8 mouse cellular contexts compared by ENCODE assay signal in genomic region chr2:128312659-128313581, GRCm38 (mm10).
DNase-seq lines count a peak whose midpoint lies in the region; ATAC-seq and TF ChIP-seq lines count a peak whose summit lies in the region.

No protein-coding gene starts in this region.

- no peaks in the 10 kb centered on the region for H3K27me3 ChIP-seq in neural tube, embryonic 11.5 days (ENCODE audit: control insufficient read depth, insufficient read depth, low read length)
- no peaks in the 10 kb centered on the region for H3K27me3 ChIP-seq in heart, adult 2 months (ENCODE audit: control insufficient read depth, insufficient read depth, low read length)
- no peaks in the 10 kb centered on the region for H3K27me3 ChIP-seq in limb, embryonic 12.5 days

- WGBS in neural tube, embryonic 11.5 days, result 41% methylated on average over 12 of the region's 12 CpGs
- 44% methylated on average over 12 of the region's 12 CpGs for WGBS in heart, adult 2 months
- 48% methylated on average over 12 of the region's 12 CpGs for WGBS in limb, embryonic 12.5 days

- intact Hi-C loops in heart, adult 2 months (cut with DNase I), result loop anchor here (2.0 to 5.0 kb wide), 4 partner anchors 66 to 186 kb away; partner anchors contain the start of gene Bcl2l11

- peak overlapping the region; percentile 40 for H3K4me2 ChIP-seq in neural tube, embryonic 11.5 days (ENCODE audit: low read depth)
- peak overlapping the region; percentile 53 for H3K4me2 ChIP-seq in limb, embryonic 12.5 days

- no peaks in the 10 kb centered on the region for H3K79me2 ChIP-seq in heart, adult 2 months (replicated peaks; ENCODE audit: control insufficient read depth, insufficient read depth, low read length)

- DNase-seq in neural tube, embryonic 11.5 days (ENCODE audit: low spot score), result no peak
- no peak for DNase-seq in neural tube, embryonic 10.5 days (ENCODE audit: extremely low spot score, low spot score)
- DNase-seq in heart, adult 2 months, result peak; percentile 57 to 72
- DNase-seq in adrenal gland, postnatal 36 days, result no peak
- no peak for DNase-seq in thymus, postnatal 36 days
- DNase-seq in left cerebral cortex, adult 18-20 months (ENCODE audit: low spot score in 2 of 2), result no peak
- no peak for DNase-seq in kidney, postnatal 36 days

- no peak overlapping the region for H3K27ac ChIP-seq in neural tube, embryonic 11.5 days (ENCODE audit: low read depth, low read length)
- peak overlapping the region; percentile 34 for H3K27ac ChIP-seq in heart, adult 2 months
- 0 out of 2 replicates have a peak overlapping the region, but pooled peaks have one; percentile 50 for H3K27ac ChIP-seq in limb, embryonic 12.5 days

- H3K36me3 ChIP-seq in neural tube, embryonic 11.5 days (ENCODE audit: control insufficient read depth, insufficient read depth, low read length), result no peaks in the 10 kb centered on the region
- H3K36me3 ChIP-seq in heart, adult 2 months (ENCODE audit: control insufficient read depth, insufficient read depth, low read length), result peaks cover 2% of the 10 kb centered on the region; the same call in 1 of the 2 replicates
- no peaks in the 10 kb centered on the region for H3K36me3 ChIP-seq in limb, embryonic 12.5 days

- ATAC-seq in neural tube, embryonic 11.5 days (ENCODE audit: insufficient read depth, low FRiP score, low TSS enrichment), result no peak
- peak; percentile 69; the same call in 1 of the 2 replicates for ATAC-seq in limb, embryonic 12.5 days (ENCODE audit: insufficient number of reproducible peaks, insufficient read depth, low FRiP score, low TSS enrichment, low read depth)

- TF ChIP-seq EP300 in heart, adult 2 months (IDR thresholded peaks at IDR 0.05; ENCODE audit: insufficient read depth, low read depth, low read length), result 0 out of 2 replicates have a peak, but pooled peaks have one; percentile 26

- H3K9ac ChIP-seq in neural tube, embryonic 11.5 days (ENCODE audit: low read length), result no peak overlapping the region
- H3K9ac ChIP-seq in heart, adult 2 months (ENCODE audit: low read depth, low read length), result peak overlapping the region; percentile 42; the same call in 1 of the 2 replicates
- H3K9ac ChIP-seq in limb, embryonic 12.5 days (replicated peaks), result 0 out of 2 replicates have a peak overlapping the region, but pooled peaks have one; percentile 13

- peak; percentile 28; the same call in 1 of the 2 replicates for TF ChIP-seq POLR2A in heart, adult 2 months (IDR thresholded peaks at IDR 0.05; ENCODE audit: insufficient read depth, low read depth, low read length)

- TF ChIP-seq CTCF in heart, adult 2 months (IDR thresholded peaks at IDR 0.05), result no peak

- no peaks in the 10 kb centered on the region for H3K9me3 ChIP-seq in neural tube, embryonic 11.5 days (ENCODE audit: control insufficient read depth, low read length)
- H3K9me3 ChIP-seq in limb, embryonic 12.5 days, result no peaks in the 10 kb centered on the region

- no peak overlapping the region for H3K4me3 ChIP-seq in neural tube, embryonic 11.5 days (ENCODE audit: low read depth, low read length)
- H3K4me3 ChIP-seq in heart, adult 2 months, result no peak overlapping the region
- H3K4me3 ChIP-seq in limb, embryonic 12.5 days (replicated peaks), result peak overlapping the region; percentile 24

- 0 out of 2 replicates have a peak, but pooled peaks cover 3% of the 10 kb centered on the region for H3K4me1 ChIP-seq in neural tube, embryonic 11.5 days (ENCODE audit: control insufficient read depth, insufficient read depth, low read length)
- H3K4me1 ChIP-seq in heart, adult 2 months (ENCODE audit: control insufficient read depth, insufficient read depth, low read length), result peaks cover 15% of the 10 kb centered on the region
- H3K4me1 ChIP-seq in limb, embryonic 12.5 days (replicated peaks), result peaks cover 15% of the 10 kb centered on the region

Comparison
In these comparisons a context has a peak if more than half of its experiments do, and no peak if none do; other contexts are left out.
1. DNase-seq: peak in heart, adult 2 months (2 of 2); none in neural tube, embryonic 11.5 days (single experiment), neural tube, embryonic 10.5 days (single experiment), adrenal gland, postnatal 36 days (0 of 2), thymus, postnatal 36 days (0 of 2), left cerebral cortex, adult 18-20 months (0 of 2) and kidney, postnatal 36 days (0 of 2).